Mouse (Mus musculus): ENCODE data around the gene Lrrc27.

DNA sequence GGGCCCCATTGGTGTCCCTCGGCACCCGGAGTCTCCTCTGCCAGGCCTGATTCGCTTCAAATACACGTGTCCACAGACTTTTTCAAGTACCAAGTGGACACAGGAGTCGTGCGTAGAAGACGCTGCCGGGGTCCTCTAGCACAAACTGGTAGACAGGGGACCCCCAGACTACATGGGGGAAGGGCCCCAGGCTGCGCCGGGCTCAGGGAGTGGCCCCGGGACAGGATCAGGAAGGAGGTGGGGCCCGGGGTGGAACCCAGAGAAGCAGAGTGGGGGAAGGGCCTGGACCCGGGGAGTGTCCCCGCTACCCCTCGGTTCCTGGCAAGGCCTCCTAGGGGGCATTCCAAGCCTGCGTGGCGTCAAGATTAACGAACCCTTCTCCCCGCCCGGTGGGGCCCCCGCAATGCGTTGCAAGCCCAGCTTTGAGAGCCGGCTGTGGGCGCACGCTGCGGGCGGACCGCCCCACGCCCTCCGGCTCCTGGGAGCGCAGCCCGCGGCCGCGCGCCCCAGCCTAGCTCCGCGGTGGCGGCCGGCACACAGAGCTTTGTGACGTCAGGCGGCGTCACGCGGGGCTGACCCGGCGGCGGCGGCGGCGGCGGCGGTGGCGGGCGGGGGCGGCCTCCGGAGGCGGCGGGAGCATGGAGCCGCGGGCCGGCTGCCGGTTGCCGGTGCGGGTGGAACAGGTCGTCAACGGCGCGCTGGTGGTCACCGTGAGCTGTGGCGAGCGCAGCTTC is 35.3 kb downstream of the Lrrc27 start, which contains the start of gene Pwwp2b:
- peak; percentile 39; the same call in 1 of the 2 replicates for TF ChIP-seq POLR2A (IDR thresholded peaks at IDR 0.05; ENCODE audit: borderline replicate concordance, control insufficient read depth, low read depth, low read length)
- TF ChIP-seq CTCF (IDR thresholded peaks at IDR 0.05; ENCODE audit: control insufficient read depth, insufficient read depth, low read length), result no peak

All from bone marrow, adult 2 months (tissue).